Mouse (Mus musculus) granulocyte monocyte progenitor cell, adult 5-6 weeks (primary cell): ENCODE measurements around the gene Lama1. TPM values are rescaled to one million over a fixed set of nuclear protein-coding genes. Genes with fewer than 3 reads are reported as not detected.

Experiments used
- ATAC-seq: replicated peaks from 2 replicates; pipeline ENCODE4 v1.8.0; 2016; ENCODE audit warnings: mild to moderate bottlenecking, moderate TSS enrichment, inconsistent platforms; ENCODE audit not compliant: poor library complexity, severe bottlenecking
- total RNA-seq, 2 experiments: library from RNA; stranded (forward) in 1 of 2; stranded (reverse) in 1 of 2; fragments of 200-712, 200-1000 nt in 1 of 2; fragments of >200 nt in 1 of 2; fragmentation: Nextera tagmentation in 1 of 2; gene quantifications; 2 replicates each; pipeline ENCODE4 v1.2.3; 2014 to 2017

Lama1 gene
- total RNA-seq (2014; fragmentation: Nextera tagmentation) (not detected in 2 replicates), total RNA-seq (2017) (not detected in 2 replicates)

- peak; percentile 94 for ATAC-seq
These were observed at the start of gene Lama1 for GRCm38 (mm10) chr17:67696694-67697386. Gene Lama1 (plus strand): TSS chr17:67697259.

- peak; percentile 96 for ATAC-seq
These were observed 45.6 kb upstream of the Lama1 start for GRCm38 (mm10) chr17:67651506-67651905.

- peak; percentile 71 for ATAC-seq
These were observed 32.8 kb upstream of the Lama1 start for GRCm38 (mm10) chr17:67664299-67664698.

GRCm38 (mm10) chr17:67666981-67667380 is 30.1 kb upstream of the Lama1 start:
- no peak for ATAC-seq

- peak; percentile 71 for ATAC-seq
These were observed 29.1 kb upstream of the Lama1 start for GRCm38 (mm10) chr17:67667981-67668380.

GRCm38 (mm10) chr17:67678576-67678975 is 18.5 kb upstream of the Lama1 start:
- no peak for ATAC-seq

- ATAC-seq = no peak
These were observed 16.0 kb upstream of the Lama1 start for GRCm38 (mm10) chr17:67681084-67681483.

- ATAC-seq = no peak
These were observed 11.9 kb upstream of the Lama1 start for GRCm38 (mm10) chr17:67685022-67685743.

- ATAC-seq = no peak
These were observed 9.6 kb upstream of the Lama1 start for GRCm38 (mm10) chr17:67687505-67687904.

- no peak for ATAC-seq
These were observed 6.4 kb upstream of the Lama1 start for GRCm38 (mm10) chr17:67690689-67691088.

GRCm38 (mm10) chr17:67692651-67693050 is 4.4 kb upstream of the Lama1 start:
- ATAC-seq = peak; percentile 26; the same call in 1 of the 2 replicates

GRCm38 (mm10) chr17:67693861-67694260 is 3.2 kb upstream of the Lama1 start:
- ATAC-seq = no peak

GRCm38 (mm10) chr17:67697461-67697891 is 417 bp downstream of the Lama1 start:
- ATAC-seq = peak; percentile 15

- ATAC-seq = no peak
These were observed 1.2 kb downstream of the Lama1 start for GRCm38 (mm10) chr17:67698301-67698700.

- no peak for ATAC-seq
These were observed 4.7 kb downstream of the Lama1 start for GRCm38 (mm10) chr17:67701761-67702160.

- ATAC-seq = no peak
These were observed 5.9 kb downstream of the Lama1 start for GRCm38 (mm10) chr17:67702941-67703340.

GRCm38 (mm10) chr17:67705035-67705769 is 8.1 kb downstream of the Lama1 start:
- peak; percentile 85 for ATAC-seq

GRCm38 (mm10) chr17:67706372-67706771 is 9.3 kb downstream of the Lama1 start:
- no peak for ATAC-seq

GRCm38 (mm10) chr17:67707793-67708364 is 10.8 kb downstream of the Lama1 start:
- ATAC-seq = no peak

GRCm38 (mm10) chr17:67710377-67710781 is 13.3 kb downstream of the Lama1 start:
- no peak for ATAC-seq

- ATAC-seq = no peak
These were observed 14.3 kb downstream of the Lama1 start for GRCm38 (mm10) chr17:67711361-67711760.
